Mouse (Mus musculus) cerebellum, adult (tissue): ENCODE measurements at regions not wholly inside any gene's neighbourhood (a gene's known extent, or its start where the extent isn't known, plus 50 kb on each side); places are given as distances from the start of the nearest gene placed in this dataset.

Source experiments
- ATAC-seq: cut with Nextera tagmentation; 2 replicates; pipeline ENCODE4 v1.9.2; 2017; ENCODE audit warnings: mild to moderate bottlenecking, moderate library complexity, mixed read lengths; ENCODE audit not compliant: insufficient number of reproducible peaks, low FRiP score, low TSS enrichment

DNA sequence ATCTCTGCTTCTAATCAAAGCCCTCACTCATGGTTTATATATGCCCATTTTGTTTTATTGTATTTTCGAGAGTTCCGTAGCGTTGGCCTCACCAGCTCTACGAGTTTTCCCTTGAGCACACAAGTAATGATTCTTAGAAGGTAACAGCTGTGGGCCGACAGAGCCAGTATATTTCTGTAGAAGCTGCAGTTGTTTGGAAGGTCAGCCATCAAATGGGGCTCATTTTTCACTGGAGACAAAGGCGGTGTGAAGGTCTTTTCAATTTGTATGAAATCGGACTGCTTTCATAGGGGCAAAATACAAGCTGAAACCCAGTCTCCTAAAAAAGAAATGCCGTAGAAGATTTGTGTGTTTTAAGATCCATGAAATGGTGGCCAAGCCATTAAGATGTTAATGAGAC, 307.9 kb downstream of the Qk start:
- ATAC-seq: no peak

DNA sequence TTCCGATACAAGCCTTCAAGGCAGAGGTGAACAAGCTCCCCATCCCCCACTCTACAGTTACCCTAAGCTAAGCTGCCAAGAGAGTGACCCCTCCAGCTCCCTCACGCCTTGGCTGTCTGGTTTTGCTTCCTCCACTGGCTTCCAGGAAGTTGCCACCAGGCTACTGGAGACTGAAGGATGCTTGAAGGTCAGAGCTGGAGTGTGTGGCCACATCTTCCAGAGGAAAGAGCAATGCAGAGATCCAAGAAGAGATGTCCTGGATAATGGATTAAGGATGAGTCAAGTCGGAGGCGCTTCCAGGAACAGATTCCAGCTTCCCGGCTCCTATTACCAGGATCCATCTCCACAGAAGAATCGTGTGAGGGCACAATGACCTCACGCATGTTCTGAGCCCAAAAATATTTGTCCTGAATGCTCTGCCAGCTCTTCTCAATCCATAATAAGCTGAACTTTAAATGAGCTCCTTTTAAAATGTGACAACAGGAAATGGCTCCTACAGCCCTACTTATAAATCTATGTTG, 318.5 kb downstream of the Qk start:
- no peak for ATAC-seq

DNA sequence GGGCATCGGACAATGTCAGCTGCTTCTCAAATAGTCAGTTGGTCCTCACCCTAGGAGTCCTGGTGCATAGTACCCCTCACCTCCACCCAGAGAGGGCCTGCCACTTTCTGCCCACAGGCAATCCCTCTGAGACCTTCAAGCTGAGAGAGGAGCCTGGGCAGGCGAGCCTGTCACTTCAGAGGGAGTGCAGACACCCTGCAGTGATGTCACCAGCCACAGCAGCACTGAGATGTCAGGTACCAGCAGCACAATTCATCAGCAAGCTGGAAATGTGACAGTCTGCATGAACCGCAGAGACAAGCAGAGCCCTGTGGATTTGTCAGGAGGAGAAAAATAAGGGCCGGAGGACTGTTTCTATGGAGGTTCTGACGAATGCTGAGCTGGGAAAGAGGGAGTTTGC, 324.3 kb downstream of the Qk start:
- ATAC-seq: no peak

DNA sequence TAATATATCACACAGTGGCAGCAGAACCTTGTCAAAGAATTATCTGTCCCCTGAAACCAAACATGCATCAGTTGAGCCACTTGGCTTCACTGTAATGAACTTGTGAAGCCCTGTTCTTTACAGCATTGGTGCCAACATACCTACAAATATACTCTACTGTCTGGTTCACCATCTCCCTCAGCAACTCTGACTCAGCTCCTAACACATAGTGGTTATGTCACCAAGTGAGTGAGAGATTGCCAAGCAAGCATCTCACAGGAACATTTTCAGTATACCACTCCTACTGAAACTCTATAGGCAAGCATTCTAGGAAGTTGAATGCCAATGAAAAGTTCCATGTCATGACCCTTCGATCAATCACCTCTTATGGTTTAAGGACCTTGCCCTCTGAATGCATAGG, 321.2 kb upstream of the Pabpc6 start:
- ATAC-seq: no peak

DNA sequence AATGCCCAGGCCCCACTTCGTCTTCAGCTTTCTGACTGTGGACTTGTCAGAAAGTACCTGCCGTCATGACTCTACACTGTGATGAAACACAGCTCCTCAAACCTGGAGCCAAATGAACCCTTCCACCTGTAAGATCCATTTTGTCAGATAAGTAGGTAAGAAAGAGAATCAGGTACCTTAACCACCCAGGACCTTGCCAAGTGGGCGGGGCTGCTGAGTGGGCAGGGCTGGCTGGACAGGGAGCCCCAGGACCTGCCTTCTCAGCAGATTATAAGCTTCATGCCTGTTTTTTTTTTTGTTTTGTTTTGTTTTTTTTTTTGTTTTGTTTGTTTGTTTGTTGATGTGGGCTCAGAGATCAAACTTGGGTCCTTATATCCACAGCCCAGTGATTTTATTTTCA, 311.8 kb upstream of the Pabpc6 start:
- no peak for ATAC-seq

DNA sequence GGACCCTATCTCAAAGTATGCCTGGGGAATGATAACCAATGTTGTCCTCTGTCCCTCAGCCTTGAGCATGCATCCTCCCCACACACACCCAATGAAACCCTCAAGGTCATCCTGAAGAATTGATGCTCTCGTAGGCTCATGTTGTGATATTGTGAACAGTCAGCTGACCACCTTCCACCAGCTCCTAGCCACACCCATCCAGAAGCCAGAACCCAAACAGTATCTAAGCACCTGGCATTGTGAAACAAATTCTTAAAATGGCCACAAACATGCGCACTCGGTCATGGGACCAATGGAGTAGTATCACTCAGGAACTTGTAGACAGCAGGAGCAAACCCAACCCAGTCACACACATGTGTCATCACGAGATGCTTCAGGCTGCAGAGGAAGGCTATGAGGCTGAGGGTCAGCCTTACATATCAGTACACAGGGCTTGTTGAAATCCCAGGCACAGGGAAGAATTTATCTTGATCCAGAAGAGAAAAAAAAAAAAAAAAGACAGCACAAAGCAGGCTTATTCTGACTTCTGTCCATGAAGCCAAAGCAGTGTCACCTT, 307.4 kb upstream of the Pabpc6 start:
- ATAC-seq: no peak

DNA sequence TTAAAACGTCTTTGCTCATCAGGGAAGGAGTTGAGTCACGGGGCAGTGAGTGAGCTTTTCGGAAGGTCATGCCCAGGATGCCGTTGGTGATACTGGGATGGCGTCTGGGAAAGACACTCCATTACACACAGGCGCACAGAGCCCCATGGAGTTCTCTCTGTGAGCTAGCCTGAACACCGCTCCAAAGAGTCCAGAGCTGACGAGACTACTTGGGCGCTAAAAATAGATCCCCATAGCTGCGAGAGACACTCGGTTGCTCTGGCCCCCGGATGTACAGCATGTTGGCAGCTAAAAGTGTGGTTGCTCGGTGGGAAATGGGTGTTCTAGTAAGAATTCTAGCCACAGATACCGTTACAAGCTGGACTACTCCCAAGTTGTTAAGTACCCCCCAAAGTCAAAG, 306.5 kb upstream of the Pabpc6 start:
- ATAC-seq: no peak

DNA sequence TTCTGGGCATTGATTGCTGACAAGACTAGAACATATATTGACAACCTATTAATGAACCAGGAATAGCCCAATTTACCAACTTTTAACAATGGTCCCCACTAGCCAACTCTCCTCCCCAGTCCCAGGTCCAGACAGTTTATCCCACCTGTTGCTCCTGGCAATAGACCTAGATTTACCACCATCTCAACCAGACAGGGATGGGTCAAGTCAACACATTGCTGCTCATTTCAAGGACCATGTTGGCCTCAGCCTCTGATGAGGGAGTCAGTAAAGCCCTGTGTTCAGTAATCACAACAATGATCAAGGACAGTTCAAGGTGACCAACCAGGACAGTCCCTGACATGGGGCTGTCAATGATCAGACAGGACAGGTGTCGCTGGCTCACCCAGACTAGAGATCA, 305.6 kb upstream of the Pabpc6 start:
- ATAC-seq: no peak

DNA sequence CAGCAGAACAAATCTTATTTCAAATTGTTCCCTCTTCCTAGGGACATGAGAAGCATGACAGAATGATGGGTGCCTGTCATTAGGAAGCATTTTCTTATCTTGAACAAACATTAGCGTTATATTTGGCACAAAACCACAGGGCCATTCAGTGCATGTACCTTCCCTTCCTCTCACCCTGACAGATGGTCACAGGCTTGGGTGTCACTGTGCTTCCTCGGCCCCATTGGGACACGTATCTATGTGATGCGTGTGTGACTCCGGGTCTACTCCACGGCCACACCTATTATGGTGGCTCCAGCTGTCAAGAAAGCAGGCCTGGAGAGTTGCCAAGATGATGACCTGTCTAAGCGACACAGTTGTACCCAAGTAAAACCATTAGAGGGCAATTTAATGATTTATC, 298.5 kb upstream of the Pabpc6 start:
- ATAC-seq: no peak

DNA sequence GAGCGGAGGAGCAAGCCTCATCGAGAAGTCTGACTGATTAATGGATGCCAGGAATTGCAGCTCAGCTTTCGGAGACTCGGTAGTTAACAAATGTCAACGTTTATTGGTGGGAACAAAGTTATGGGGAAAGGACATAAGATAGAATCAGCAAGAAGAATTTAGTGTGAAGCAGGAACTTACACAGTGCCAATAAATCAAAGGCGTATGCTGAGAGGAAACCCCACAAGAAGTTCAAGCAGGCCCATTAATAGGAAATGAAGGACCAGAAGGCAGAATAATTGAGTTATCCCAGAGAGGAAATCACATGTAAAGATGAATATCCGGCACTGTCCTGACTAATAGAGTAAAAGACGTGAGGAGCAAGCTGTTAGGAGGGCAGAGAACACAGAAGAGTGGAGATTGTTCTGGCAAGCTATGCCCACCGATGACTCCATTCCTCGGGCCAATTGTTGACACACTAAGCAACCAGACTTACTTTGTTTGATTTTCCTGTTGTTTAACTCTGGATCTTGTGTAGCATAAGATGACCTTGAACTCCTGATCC, 293.4 kb upstream of the Pabpc6 start:
- no peak for ATAC-seq

DNA sequence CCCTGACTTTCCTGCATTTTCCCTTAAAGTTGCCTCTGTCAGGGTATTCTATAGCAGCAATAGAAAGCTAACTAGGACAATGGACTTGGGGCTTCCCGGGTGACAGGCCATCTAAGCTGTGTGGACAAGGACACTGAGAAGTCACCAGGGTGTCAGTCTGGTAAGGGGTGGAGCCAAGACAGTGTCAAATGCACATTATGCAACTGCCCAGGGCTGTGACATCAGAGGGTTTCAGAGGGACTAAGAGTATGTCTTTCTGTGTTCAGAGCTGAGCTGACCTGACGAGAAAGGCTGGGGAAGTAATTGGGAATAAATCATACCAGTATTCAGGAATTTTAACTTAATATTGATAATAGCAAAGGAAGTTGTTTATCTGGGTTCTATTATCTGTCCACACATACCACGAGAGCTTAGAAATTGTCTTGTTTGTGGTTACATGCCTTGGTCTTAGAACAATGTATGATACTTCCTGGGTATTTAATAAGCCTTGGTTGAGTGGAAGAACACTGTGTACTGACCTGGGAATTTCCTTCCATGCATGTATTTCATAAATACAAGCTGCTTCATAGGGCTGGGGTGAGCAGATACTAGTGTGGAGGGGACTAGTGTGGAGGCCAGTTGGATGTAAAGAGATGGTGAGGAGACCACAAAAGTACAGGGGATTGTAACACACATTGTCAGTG, 279.6 kb upstream of the Pabpc6 start:
- no peak for ATAC-seq

DNA sequence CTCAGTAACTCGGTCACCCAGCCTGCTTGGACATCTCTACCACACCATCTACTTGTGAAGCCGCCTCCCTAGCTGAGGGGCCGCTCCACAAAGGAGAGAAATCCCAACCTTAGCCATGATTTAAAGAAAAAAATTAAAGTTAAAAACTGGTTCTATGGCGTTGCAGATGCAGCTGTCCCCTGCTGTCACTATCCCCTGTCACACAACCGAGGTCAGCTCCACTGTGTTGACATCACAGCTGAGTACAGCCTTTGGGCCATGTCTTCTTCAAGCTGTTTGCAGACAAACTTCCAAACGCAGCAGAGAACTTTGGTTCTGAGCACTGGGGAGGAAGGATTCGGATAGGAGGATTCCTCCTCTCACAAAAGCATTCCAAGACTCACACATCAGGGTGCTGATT, 278.1 kb upstream of the Pabpc6 start:
- no peak for ATAC-seq

DNA sequence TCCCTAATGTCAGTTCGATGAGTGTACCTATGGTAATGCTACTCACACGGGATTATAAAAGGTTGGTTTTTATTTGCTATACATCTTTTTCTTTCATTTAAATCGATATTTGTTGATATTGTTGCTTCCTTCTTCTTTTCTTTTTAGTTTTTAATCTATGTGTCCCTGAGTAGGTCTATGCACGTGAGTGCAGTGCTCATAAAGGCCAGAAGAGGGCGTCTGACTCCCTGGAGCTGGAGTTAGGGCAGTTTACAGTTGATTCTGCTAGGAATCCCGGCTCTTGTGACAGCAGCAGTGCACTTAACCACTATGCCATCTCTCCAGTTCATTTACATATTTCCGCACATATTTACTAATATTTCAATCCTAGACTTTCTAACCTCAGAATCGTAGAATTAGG, 275.0 kb upstream of the Pabpc6 start:
- no peak for ATAC-seq

DNA sequence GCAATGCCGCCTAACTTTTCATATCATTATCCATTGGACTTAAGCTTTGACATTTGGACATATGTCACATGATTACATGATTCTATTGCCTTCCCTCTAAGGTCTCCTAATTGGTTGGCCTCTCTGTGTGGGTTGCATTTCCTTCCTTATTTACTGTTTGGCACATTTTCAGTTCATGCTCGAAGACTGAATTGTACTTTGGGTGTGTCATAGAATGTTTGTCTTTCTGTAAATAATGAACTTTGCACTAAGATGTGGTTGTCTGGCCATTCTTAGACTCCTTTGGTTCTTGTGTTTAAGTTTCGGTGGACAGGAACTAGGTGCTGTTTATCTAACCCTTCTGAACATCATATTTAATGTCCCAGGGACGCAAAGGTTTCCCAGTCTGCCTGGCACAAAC, 272.7 kb upstream of the Pabpc6 start:
- ATAC-seq: no peak

DNA sequence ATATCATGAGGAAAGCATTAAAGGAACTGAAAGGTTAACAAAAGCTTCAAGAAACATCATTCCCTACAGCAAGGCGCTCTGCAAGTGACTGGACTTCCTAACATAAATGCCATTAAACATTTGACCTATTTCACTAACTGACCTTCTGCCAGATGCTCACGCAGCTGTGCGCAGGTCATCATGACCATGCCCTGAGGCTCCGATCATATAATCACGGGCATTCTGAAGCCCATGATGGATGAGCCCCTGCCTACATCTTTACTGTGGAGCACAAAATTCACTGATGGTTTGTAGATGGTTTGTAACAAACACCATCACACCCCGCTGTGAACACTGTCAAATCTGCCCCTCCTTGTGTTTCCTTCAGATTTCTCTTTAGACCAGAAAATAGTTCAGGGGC, 270.1 kb upstream of the Pabpc6 start:
- no peak for ATAC-seq

DNA sequence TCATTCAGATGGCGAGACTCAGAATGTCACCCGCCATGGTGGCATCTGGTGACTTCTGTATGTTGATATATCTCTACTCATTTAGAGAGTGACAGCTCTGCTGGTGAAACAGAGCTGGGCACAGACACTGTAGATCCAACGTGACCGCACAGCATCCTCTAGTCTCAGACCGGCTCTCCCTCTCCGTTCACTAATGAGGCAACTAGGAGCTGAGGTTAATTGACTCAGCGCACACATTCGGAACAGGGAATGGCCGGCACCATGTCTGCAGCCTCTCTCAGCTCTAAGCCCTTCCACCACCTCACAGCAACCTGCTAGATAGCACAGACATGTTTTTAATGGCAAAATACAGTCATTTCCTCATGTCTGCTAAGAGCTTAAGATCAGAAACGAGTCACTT, 268.9 kb upstream of the Pabpc6 start:
- no peak for ATAC-seq

DNA sequence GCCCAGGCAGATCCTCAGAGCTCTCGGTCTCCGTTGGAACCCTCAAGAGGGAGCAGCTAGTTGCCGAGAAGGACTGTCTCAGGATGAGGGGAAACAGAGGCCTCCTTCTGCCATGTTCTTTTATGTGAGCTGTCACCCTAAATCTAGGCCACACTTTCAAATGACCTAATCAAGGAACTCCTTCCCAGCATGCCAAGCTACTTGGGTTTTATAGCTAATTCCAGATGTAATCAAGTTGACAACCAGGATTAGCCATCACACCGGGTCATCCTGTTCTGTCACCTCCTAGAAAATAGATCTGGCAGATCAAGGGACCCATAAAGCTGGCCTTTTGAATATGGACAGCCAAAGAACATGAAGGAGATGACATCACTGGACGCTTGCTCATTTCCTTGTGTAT, 267.7 kb upstream of the Pabpc6 start:
- no peak for ATAC-seq

DNA sequence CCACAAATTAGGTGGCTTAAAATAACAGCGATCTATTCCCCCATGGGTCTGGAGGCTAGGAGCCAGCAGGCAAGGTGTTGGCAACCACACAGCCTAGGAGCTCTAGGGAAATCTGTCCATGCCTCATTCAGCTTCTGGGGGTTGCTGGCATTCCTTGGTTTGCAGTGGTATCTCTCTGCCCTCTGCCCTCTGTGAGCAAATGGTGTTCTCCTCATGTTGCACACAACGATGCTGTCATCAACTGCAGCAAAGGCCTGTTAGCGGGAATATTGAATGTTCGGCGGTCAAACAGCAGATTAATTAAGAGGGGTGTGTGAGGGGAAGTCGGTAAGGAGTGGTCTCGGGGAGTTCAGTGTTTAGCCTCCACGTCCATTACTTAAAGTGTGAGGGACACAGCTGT, 262.7 kb upstream of the Pabpc6 start:
- no peak for ATAC-seq

DNA sequence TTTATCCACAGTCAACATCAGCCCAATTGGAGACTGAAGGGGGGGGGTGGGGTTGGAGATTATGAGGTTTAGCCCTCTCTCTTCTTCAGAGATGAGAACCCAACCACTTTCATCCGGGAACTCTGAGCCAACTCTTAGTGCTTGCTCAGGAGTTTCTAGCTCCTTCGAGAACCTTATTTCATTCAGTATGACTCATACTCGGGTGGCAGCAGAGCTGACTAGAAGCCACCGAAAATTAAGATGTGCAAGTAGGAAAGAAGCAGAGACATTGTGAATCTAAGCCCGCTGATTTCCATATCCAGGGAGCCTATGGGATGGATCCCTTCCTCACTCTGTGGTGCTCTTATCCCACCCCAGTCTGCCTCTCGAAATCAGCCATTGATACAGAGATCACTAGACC, 262.0 kb upstream of the Pabpc6 start:
- ATAC-seq: no peak

DNA sequence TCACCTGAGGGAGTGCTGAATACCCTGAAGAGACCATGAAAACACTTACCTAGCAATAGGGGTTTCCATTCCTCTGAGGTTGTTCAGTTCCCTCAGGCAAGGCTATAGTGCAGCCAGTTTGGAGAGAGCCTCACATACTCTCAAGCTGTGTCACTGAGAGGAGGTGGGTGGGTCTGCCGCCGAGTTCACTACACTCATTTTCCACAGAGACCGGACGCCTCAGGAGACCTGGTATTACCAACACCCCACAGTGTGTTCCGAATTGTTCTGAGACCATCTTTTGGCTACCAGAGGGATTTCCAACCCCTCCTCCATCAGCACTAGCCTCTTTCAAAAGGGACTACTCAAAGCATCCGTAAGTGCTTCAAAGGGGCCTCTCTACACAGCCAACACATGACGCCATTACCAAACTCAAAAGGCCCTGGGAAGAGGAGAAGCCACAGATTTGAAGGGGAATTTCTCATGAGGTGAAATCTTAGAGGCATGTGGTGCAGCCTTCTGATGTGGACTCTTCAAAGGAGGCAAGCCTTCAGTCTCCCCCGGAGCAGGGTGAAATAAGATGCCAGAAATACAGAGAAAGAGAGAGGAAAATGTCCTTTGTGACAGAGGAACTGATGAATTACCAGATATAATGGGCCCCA, 260.1 kb upstream of the Pabpc6 start:
- no peak for ATAC-seq

DNA sequence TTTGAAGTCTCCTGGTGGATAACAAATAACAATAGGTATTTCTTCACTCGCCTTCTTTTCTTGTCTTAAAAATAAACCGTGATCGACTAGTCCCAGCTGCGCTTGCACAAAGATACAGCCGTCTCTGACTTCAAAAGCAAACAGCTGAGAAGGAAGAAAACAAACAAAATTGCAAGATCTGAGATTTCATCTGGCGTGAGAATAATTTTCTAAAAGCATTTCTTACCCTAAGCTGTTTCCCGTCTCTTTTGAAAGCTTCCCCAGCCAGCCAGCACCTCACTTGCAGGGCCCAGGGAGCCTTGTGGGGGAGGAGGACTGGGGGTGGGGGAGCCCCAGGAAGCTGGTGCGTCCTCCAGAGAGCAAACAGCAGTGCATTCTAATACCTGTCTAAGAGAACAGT, 258.2 kb upstream of the Pabpc6 start:
- ATAC-seq: no peak

DNA sequence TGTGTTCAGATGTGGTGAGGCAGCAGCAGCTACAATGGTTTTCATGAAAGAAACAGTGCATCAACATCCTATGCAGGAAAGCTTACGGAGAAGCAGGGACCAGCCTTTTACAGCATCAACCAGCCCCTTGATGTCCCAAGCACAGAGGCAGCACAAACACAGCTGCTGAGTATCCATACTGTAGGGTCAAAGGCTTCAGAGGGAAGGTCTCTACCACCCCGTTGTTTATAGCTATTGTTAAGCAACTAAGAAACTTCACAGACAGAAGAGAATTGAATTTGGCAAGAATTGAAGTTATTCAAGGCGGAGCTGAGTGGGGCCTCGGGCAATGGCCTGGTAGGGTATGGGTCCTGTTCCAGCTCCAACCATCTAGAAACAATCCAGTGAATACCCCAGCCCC, 256.8 kb upstream of the Pabpc6 start:
- no peak for ATAC-seq
